Mouse (Mus musculus) CD4-positive helper T cell, adult 2 months (primary cell): ENCODE measurements around the gene Hectd1.

ENCODE experiments used
- DNase-seq: peaks from one replicate; pipeline ENCODE4 v3.0.0-alpha.2; 2012; ENCODE audit warnings: low read depth, missing footprints, low spot score

Hectd1 gene

GRCm38 (mm10) chr12:51843576-51844520 lies 14.5 kb upstream of the Hectd1 start:
- no peak for DNase-seq

- no peak for DNase-seq
Observed at GRCm38 (mm10) chr12:51842081-51842864, 12.9 kb upstream of the Hectd1 start.

- DNase-seq = no peak
Observed at GRCm38 (mm10) chr12:51839856-51840255, 10.5 kb upstream of the Hectd1 start.

GRCm38 (mm10) chr12:51835219-51835618 lies 5.9 kb upstream of the Hectd1 start:
- no peak for DNase-seq

GRCm38 (mm10) chr12:51831931-51832330 lies 2.6 kb upstream of the Hectd1 start:
- no peak for DNase-seq

- no peak for DNase-seq
Observed at GRCm38 (mm10) chr12:51831296-51831695, 2.0 kb upstream of the Hectd1 start.

GRCm38 (mm10) chr12:51830671-51831070 lies 1.3 kb upstream of the Hectd1 start:
- peak; percentile 49 for DNase-seq

- peak; percentile 47 for DNase-seq
Observed at GRCm38 (mm10) chr12:51830077-51830402, 704 bp upstream of the Hectd1 start.

- DNase-seq = peak; percentile 82
Observed at GRCm38 (mm10) chr12:51828716-51829289, 533 bp downstream of the Hectd1 start.

GRCm38 (mm10) chr12:51827958-51828650 lies 1.2 kb downstream of the Hectd1 start:
- DNase-seq = peak; percentile 19

GRCm38 (mm10) chr12:51825338-51825737 lies 4.0 kb downstream of the Hectd1 start:
- peak; percentile 37 for DNase-seq

GRCm38 (mm10) chr12:51823311-51823710 lies 6.0 kb downstream of the Hectd1 start:
- DNase-seq = no peak

GRCm38 (mm10) chr12:51822861-51823260 lies 6.5 kb downstream of the Hectd1 start:
- no peak for DNase-seq

- DNase-seq = peak; percentile 59
Observed at GRCm38 (mm10) chr12:51822236-51822635, 7.1 kb downstream of the Hectd1 start.

- DNase-seq = peak; percentile 28
Observed at GRCm38 (mm10) chr12:51821256-51821655, 8.1 kb downstream of the Hectd1 start.

- DNase-seq = no peak
Observed at GRCm38 (mm10) chr12:51819951-51820498, 9.3 kb downstream of the Hectd1 start.

GRCm38 (mm10) chr12:51817815-51818613 lies 11.3 kb downstream of the Hectd1 start:
- DNase-seq = no peak

GRCm38 (mm10) chr12:51811388-51812140 lies 17.8 kb downstream of the Hectd1 start:
- no peak for DNase-seq

- no peak for DNase-seq
Observed at GRCm38 (mm10) chr12:51810564-51810963, 18.8 kb downstream of the Hectd1 start.

GRCm38 (mm10) chr12:51784842-51785241 lies 44.5 kb downstream of the Hectd1 start:
- DNase-seq = peak; percentile 56
